Mouse (Mus musculus): Measurements from ENCODE around the gene Clic4. TPM values are rescaled to one million over a fixed set of nuclear protein-coding genes. Genes with fewer than 3 reads are reported as not detected.

Gene Clic4
- polyA plus RNA-seq (2015; fragmentation: Nextera tagmentation; extraction: Ambion mirVana), result 200 TPM in 2 replicates

DNA sequence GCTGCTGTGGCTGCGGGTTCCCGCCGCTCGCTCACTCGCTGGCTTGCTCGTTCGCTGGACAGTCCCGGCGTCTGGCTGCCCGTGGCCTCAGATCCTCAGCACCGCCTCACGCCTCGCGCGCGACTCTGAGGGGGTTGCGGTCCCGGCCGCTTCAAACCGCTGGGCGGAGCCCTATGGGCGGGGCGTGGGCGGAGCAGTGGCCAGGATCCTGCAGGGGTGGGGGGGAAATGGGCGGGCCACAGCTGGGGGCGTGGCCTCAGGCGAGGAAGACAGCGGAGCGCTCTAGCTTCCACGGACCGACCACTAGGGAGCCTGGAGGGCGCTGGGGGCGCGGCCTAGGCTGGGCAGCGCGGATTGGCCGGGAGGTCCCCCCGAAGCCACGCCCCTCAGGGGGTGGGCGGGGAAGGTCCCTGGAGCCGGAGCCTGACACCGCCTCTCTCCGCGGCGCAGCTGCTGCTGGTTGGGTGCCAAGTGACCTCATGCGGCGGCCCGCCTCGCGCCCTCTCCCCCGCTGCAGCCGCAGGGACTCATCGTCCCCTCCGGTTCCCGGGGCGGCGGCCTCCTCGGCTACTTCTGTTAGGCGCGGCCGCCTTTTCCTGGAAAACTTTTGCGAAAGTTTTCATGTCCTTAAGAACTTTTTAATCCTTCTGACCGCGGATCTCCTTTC, at the start of gene Clic4:
Gene Clic4, minus strand, starts transcription at position 175 of the 667 bp plus-strand sequence.
- peaks cover 57% of the 10 kb centered on the region for H3K4me1 ChIP-seq
- peak; percentile 98 for ATAC-seq (replicated peaks; ENCODE audit: low FRiP score)
- WGBS, result 0% methylated on average over 62 of the region's 64 CpGs
- 0 out of 2 replicates have a peak, but pooled peaks cover 4% of the 10 kb centered on the region for H3K27me3 ChIP-seq
- peak within 1 kb of the TSS; percentile 92 for H3K9ac ChIP-seq
- H3K27ac ChIP-seq, result peak within 1 kb of the TSS; percentile 97
- peak within 1 kb of the TSS; percentile 94 for H3K4me3 ChIP-seq (replicated peaks)
- no peaks in the 10 kb centered on the region for H3K36me3 ChIP-seq
- H3K9me3 ChIP-seq (replicated peaks), result no peaks in the 10 kb centered on the region
- H3K4me2 ChIP-seq, result peak within 1 kb of the TSS; percentile 76

DNA sequence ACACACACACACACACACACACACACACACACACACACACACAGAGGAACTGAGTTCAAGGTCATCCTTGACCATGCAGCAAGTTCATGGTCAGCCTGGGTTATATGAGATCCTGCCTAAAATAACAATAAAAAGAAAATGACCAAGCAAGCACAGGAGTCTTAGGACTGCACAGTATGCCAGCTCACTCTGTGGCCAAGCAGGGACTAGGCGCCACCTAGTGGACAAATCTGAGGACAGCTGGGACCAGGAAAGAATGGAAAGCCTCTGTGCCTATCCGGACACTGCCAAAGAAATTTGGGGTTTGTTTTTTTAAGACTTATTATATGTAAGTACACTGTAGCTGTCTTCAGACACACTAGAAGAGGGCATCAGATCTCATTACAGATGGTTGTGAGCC, 45.4 kb upstream of the Clic4 start:
- Histone ChIP-seq H3K9ac (no peak overlapping the region), H3K9me3 (replicated peaks) (no peaks in the 10 kb centered on the region), H3K27ac (no peak overlapping the region), H3K4me3 (replicated peaks) (no peak overlapping the region), H3K4me1 (peaks cover 14% of the 10 kb centered on the region), H3K36me3 (peaks cover 82% of the 10 kb centered on the region), H3K27me3 (no peaks in the 10 kb centered on the region), H3K4me2 (no peak overlapping the region)
- 19% methylated on average over 2 of the region's 2 CpGs for WGBS
- ATAC-seq (replicated peaks; ENCODE audit: low FRiP score), result peak; percentile 74

DNA sequence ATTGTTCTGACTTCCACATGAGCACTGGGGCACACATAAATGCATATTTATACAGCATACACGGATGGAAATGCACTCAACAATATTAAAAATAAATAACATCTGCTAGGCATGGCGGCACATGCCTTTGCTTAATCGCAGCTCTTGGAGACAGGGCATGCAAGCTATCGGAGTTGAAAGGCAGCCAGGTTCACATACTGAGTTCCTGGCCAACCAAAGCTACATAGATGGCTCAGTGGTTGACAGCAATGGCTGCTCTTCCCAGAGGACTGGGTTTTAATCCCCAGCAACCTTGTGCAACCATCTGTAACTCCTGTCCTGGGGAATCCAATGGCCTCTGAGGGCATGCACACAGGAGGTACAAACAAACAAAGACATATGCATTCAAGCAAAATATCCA, 44.9 kb upstream of the Clic4 start:
- peaks cover 18% of the 10 kb centered on the region for H3K4me1 ChIP-seq
- ATAC-seq (replicated peaks; ENCODE audit: low FRiP score), result no peak
- H3K9me3 ChIP-seq (replicated peaks), result no peaks in the 10 kb centered on the region
- H3K36me3 ChIP-seq, result peaks cover 78% of the 10 kb centered on the region
- WGBS, result 95% methylated on average over 4 of the region's 4 CpGs
- H3K27ac ChIP-seq, result no peak overlapping the region
- no peak overlapping the region for H3K9ac ChIP-seq
- no peaks in the 10 kb centered on the region for H3K27me3 ChIP-seq
- H3K4me3 ChIP-seq (replicated peaks), result no peak overlapping the region
- no peak overlapping the region for H3K4me2 ChIP-seq

DNA sequence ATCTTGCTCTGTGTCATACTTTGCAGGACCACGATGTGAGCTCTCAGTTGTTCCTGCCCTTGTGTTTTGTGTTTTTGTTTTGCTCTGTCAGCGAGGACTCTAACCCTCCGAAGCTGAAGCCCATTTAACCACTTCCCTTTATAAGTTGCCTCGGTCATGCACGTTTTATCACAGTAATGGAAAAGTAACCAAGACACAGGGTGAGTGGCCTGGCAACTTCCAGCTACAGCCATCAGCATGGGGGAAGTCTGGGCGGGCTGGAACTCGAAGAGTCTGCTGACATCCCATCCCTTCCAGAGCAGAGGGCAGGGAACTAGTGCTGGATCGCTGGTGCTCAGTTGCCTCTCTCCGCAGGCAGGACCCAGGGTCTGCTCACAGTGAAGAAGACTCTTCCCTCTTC, 42.7 kb upstream of the Clic4 start:
- ATAC-seq (replicated peaks; ENCODE audit: low FRiP score), result no peak
- Histone ChIP-seq H3K4me2 (no peak overlapping the region), H3K36me3 (peaks cover 56% of the 10 kb centered on the region), H3K4me1 (peaks cover 31% of the 10 kb centered on the region), H3K27ac (no peak overlapping the region), H3K9me3 (replicated peaks) (no peaks in the 10 kb centered on the region), H3K27me3 (no peaks in the 10 kb centered on the region), H3K4me3 (replicated peaks) (no peak overlapping the region), H3K9ac (no peak overlapping the region)
- 96% methylated on average over 9 of the region's 9 CpGs for WGBS

DNA sequence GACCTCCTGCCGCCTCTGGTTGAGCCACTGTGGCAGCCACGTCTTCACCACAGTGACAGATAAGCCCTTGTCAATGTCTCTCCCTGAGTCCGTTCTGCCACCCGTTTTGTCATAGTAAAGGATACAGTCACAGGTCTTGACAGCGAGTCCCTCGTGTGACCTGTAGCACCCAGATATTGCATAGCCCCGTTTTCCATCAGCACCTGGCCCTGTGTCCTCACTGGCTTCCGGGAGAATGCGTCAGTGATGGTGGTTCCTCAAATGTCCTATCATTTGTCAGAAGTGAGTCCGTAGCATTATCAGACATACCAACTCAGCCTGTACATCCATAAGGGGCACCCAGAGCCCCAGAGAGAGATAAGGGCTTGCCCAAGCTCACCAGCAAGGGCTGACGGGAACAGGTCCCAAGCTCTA, 41.8 kb upstream of the Clic4 start:
- Histone ChIP-seq H3K36me3 (peaks cover 47% of the 10 kb centered on the region), H3K4me1 (peaks cover 39% of the 10 kb centered on the region), H3K27me3 (no peaks in the 10 kb centered on the region), H3K4me3 (replicated peaks) (no peak overlapping the region), H3K4me2 (no peak overlapping the region), H3K9me3 (replicated peaks) (no peaks in the 10 kb centered on the region), H3K9ac (no peak overlapping the region), H3K27ac (peak overlapping the region; percentile 28)
- ATAC-seq (replicated peaks; ENCODE audit: low FRiP score), result no peak
- 86% methylated on average over 11 of the region's 11 CpGs for WGBS

DNA sequence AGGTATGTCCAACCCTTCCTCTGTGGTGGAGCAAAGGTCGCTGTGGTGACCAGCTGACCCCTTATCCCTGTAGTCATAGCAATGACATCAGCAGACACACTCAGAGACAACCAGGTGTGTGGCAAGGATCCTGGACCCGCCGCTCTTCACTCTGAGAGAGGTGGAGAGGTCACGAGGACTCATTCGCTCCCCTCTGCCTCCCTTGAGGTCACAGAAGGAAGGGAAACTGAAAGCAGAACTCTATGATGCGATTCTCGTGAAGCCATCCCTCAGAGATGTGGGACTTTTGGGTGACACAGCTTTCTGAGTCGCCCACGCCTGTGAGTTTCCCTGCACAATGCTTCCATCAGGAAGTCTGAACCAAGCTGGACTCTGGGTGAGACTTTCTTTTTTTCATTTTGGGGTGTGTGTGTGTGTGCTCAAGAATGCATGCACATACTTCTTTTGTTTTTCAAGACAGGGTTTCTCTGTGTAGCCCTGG, 41.2 kb upstream of the Clic4 start:
- 68% methylated on average over 9 of the region's 9 CpGs for WGBS
- Histone ChIP-seq H3K27ac (peak overlapping the region; percentile 79), H3K27me3 (no peaks in the 10 kb centered on the region), H3K36me3 (peaks cover 41% of the 10 kb centered on the region), H3K9me3 (replicated peaks) (no peaks in the 10 kb centered on the region), H3K9ac (no peak overlapping the region), H3K4me1 (peaks cover 45% of the 10 kb centered on the region), H3K4me2 (no peak overlapping the region), H3K4me3 (replicated peaks) (no peak overlapping the region)
- no peak for ATAC-seq (replicated peaks; ENCODE audit: low FRiP score)

DNA sequence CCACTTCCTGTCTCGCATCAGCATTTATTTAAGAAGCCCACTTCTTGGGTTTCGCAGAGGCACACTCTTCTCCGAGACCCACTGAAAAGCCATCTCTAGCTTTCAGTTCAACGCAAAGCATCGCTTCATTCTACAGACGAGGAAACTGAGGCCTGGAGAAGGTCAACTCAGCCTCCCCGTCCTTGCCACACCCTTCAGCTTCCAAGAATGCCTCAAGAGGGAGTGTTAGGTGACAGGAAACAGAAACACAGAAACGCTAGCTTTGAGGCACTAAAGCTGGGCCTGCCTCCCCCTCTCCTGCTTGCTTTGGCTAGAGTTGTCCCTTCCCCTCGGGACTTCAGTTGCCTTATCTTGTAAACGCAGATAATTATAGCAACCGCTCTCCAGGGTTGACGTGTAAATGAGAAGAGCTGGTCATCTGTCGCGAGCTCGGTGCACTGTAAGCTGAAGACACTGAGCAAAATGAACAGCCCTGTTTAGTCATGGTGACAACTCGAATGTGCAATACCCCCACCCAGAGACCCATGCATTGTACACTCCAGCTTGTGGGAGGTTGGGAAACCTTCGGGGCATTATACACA, 40.6 kb upstream of the Clic4 start:
- H3K4me2 ChIP-seq, result peak overlapping the region; percentile 21; the same call in 1 of the 2 replicates
- no peaks in the 10 kb centered on the region for H3K27me3 ChIP-seq
- WGBS, result 32% methylated on average over 17 of the region's 17 CpGs
- H3K4me1 ChIP-seq, result peaks cover 49% of the 10 kb centered on the region
- H3K9ac ChIP-seq, result 0 out of 2 replicates have a peak overlapping the region, but pooled peaks have one; percentile 11
- H3K36me3 ChIP-seq, result peaks cover 35% of the 10 kb centered on the region
- no peak overlapping the region for H3K4me3 ChIP-seq (replicated peaks)
- no peaks in the 10 kb centered on the region for H3K9me3 ChIP-seq (replicated peaks)
- no peak for ATAC-seq (replicated peaks; ENCODE audit: low FRiP score)
- H3K27ac ChIP-seq, result peak overlapping the region; percentile 79

DNA sequence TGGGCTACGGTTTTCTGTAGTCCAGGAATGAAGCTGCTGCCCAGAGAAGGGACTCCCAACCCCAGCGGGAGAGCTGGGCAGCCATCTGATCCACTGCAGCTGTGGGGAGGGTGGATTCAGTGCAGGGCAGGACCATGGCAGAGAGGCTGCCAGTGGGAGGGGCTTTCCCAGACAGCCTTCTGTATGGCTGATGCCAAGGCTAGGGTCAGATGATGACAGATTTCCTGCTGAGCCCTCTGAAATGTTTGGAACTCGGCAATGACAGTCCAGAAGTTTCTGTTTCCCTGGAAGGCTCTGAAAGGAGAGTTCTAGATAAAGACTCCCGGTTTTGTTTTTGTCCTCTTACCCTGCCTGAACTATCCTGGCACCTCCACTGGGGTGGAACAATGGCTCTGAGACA, 40.1 kb upstream of the Clic4 start:
- Histone ChIP-seq H3K4me1 (peaks cover 52% of the 10 kb centered on the region), H3K4me2 (peak overlapping the region; percentile 21; the same call in 1 of the 2 replicates), H3K4me3 (replicated peaks) (no peak overlapping the region), H3K9ac (0 out of 2 replicates have a peak overlapping the region, but pooled peaks have one; percentile 11), H3K27me3 (no peaks in the 10 kb centered on the region), H3K27ac (peak overlapping the region; percentile 79), H3K9me3 (replicated peaks) (no peaks in the 10 kb centered on the region), H3K36me3 (peaks cover 33% of the 10 kb centered on the region)
- 29% methylated on average over 4 of the region's 4 CpGs for whole genome bisulfite sequencing
- ATAC-seq (replicated peaks; ENCODE audit: low FRiP score), result peak; percentile 71

DNA sequence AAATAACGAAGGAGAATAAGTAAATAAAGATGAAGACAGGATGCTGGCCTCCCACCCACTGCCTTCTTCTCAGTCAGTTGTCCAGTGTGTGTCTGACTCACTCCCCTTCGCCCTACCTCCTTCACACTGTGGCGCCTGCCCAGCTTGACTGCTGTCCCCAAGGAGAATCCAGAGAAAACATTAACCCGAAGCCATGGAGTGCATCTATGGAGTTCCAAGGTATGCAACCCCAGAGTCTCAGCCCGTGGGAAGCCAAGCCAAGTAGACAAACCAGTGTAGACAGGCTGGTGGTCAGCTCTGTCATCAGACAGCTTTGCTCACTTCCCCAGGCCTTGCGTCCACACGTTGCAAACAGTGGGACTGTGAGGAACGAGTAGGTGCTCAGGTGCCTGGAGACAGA, 37.8 kb upstream of the Clic4 start:
- no peak overlapping the region for H3K4me3 ChIP-seq (replicated peaks)
- ATAC-seq (replicated peaks; ENCODE audit: low FRiP score), result peak; percentile 52
- H3K9ac ChIP-seq, result no peak overlapping the region
- H3K27ac ChIP-seq, result peak overlapping the region; percentile 78
- H3K27me3 ChIP-seq, result no peaks in the 10 kb centered on the region
- H3K36me3 ChIP-seq, result peaks cover 11% of the 10 kb centered on the region
- H3K4me1 ChIP-seq, result peaks cover 65% of the 10 kb centered on the region
- H3K9me3 ChIP-seq (replicated peaks), result no peaks in the 10 kb centered on the region
- no peak overlapping the region for H3K4me2 ChIP-seq
- 67% methylated on average over 8 of the region's 8 CpGs for WGBS

DNA sequence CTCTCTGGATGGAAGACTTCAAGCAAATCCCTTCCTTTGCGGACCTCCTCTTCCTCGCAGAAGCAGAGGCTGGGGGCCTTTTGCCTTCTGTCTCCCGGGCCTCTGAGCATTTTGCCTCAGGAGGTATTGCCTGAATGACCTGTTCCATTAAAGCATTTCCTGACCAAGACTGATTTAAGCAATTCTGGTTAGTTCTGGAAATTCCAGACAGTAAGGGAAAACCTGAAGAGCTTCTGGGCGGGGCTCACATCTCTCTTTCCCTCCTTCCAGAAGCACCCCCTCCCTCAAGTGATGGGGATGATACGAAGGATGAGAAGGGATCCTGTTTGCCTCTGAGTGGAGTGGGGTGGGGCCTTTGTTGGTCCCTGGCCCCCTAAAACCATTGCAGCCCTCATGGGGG, 37.1 kb upstream of the Clic4 start:
- H3K9me3 ChIP-seq (replicated peaks), result no peaks in the 10 kb centered on the region
- H3K36me3 ChIP-seq, result peaks cover 4% of the 10 kb centered on the region
- H3K4me1 ChIP-seq, result peaks cover 65% of the 10 kb centered on the region
- H3K27ac ChIP-seq, result no peak overlapping the region
- ATAC-seq (replicated peaks; ENCODE audit: low FRiP score), result no peak
- no peak overlapping the region for H3K4me3 ChIP-seq (replicated peaks)
- H3K9ac ChIP-seq, result no peak overlapping the region
- H3K4me2 ChIP-seq, result no peak overlapping the region
- no peaks in the 10 kb centered on the region for H3K27me3 ChIP-seq
- WGBS, result 55% methylated on average over 5 of the region's 5 CpGs

DNA sequence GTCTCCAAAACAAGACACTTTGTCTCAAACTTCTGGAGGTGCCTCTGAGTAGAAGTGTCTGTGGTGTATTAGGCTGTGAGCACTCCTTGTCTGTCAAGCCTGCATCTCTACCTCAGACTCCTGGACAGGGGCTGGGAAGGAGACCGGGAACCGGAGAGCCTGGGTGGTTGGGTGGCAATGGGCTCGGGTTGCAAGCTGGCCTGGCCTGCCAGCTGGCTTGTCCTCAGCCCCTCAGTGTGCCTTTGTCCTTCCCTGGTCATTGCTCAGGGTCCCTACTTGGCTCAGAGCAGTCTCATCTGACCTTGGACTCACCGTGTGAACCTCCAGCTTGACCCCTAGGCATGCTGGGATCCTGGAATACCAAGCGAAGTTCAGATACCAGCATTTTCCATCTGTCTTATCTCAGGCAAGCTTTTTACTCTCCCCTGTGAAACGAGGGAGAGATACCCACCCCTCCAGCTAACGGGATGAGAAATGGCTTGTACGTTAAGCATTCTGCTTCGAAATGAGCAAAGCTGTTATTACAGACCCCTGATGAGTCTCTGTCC, 36.6 kb upstream of the Clic4 start:
- 52% methylated on average over 9 of the region's 9 CpGs for WGBS
- ATAC-seq (replicated peaks; ENCODE audit: low FRiP score), result no peak
- Histone ChIP-seq H3K27ac (no peak overlapping the region), H3K4me3 (replicated peaks) (no peak overlapping the region), H3K4me2 (no peak overlapping the region), H3K9ac (no peak overlapping the region), H3K36me3 (no peaks in the 10 kb centered on the region), H3K27me3 (no peaks in the 10 kb centered on the region), H3K4me1 (peaks cover 63% of the 10 kb centered on the region), H3K9me3 (replicated peaks) (no peaks in the 10 kb centered on the region)

DNA sequence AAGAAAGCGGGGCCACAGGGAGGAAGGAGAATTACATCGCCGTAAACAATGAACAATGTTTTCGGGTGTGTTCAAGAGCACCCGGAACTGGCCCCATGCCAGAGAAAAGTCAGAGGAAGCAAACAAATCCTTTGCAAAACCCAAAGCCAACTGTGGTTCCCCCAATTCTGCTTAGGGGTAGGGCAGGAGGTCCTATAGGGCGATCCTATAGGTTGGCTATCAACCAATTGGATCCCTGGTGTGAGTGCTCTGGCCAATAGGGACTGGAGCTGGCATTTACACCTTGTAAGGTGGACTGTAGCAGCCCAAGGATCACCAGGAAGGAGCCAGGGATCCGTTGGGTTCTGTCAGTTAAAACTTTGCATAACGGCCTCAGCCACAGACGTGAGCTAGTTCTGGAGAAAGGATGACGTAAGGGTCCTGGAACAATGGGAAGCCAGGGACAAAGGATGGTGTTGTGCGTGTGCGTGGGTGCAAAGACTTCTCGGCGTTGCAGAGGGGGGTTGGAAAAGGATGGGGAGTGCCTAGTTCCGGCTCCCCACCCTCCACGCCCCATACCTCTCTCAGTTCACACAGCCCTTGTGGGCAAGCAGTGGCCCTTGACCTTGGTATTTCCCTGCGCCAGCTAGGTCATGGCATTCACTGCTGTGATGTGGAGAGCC, 34.5 kb upstream of the Clic4 start:
- no peaks in the 10 kb centered on the region for H3K36me3 ChIP-seq
- H3K4me3 ChIP-seq (replicated peaks), result no peak overlapping the region
- H3K9me3 ChIP-seq (replicated peaks), result no peaks in the 10 kb centered on the region
- peaks cover 42% of the 10 kb centered on the region for H3K4me1 ChIP-seq
- H3K27ac ChIP-seq, result peak overlapping the region; percentile 49
- no peak for ATAC-seq (replicated peaks; ENCODE audit: low FRiP score)
- 0 out of 2 replicates have a peak overlapping the region, but pooled peaks have one; percentile 3 for H3K4me2 ChIP-seq
- no peak overlapping the region for H3K9ac ChIP-seq
- WGBS, result 45% methylated on average over 17 of the region's 17 CpGs
- no peaks in the 10 kb centered on the region for H3K27me3 ChIP-seq

Measured in kidney, embryonic 15.5 days (tissue).